Mouse (Mus musculus) CH12.LX (cell line): Measurements from ENCODE around the gene Cdh26. TPM values are rescaled to one million over a fixed set of nuclear protein-coding genes. Genes with fewer than 3 reads are reported as not detected.

ENCODE experiments used
- DNase-seq: peaks from one replicate; pipeline ENCODE4 v3.0.0-alpha.2; 2013; ENCODE audit errors: extremely low read depth
- H3K27ac ChIP-seq: 2 replicates; pipeline ENCODE4 v1.5.1; 2012; ENCODE audit warnings: low read depth, mild to moderate bottlenecking, control low read depth, moderate library complexity; ENCODE audit not compliant: insufficient read depth
- H3K27me3 ChIP-seq: replicated peaks from 2 replicates; pipeline ENCODE3; 2012; ENCODE audit warnings: inconsistent platforms
- H3K36me3 ChIP-seq, 2 experiments: replicated peaks in 1 of 2; 2 replicates each; pipeline versions ENCODE3 to v1.6.1; 2012; ENCODE audit warnings: inconsistent platforms in 1 of 2, low read length in 1 of 2, mild to moderate bottlenecking in 1 of 2, mixed read lengths in 1 of 2, moderate library complexity in 1 of 2; ENCODE audit not compliant: control insufficient read depth in 1 of 2, insufficient read depth in 1 of 2
- H3K4me1 ChIP-seq, 2 experiments: 2 replicates each; pipeline ENCODE4 v1.6.1; 2012; ENCODE audit warnings: inconsistent platforms in 1 of 2, moderate library complexity in 1 of 2; ENCODE audit not compliant: insufficient read depth in 2 of 2, control insufficient read depth in 1 of 2
- H3K4me2 ChIP-seq: 2 replicates; pipeline ENCODE4 v1.6.1; 2012; ENCODE audit warnings: low read depth, mild to moderate bottlenecking, control low read depth; ENCODE audit not compliant: poor library complexity, insufficient read depth, severe bottlenecking
- H3K4me3 ChIP-seq, 3 experiments: fragments of 150-350 bp in 1 of 3; sonication (generic) in 1 of 3; replicated peaks in 1 of 3; 2 replicates each; pipeline versions ENCODE3 to v1.5.1; 2011 to 2012; ENCODE audit warnings: low read depth in 2 of 3, low read length in 2 of 3, mild to moderate bottlenecking in 2 of 3, moderate library complexity in 2 of 3, control low read depth in 1 of 3, improper control_type of control experiment in 1 of 3, inconsistent platforms in 1 of 3, mixed read lengths in 1 of 3; ENCODE audit not compliant: poor library complexity in 1 of 3
- H3K79me2 ChIP-seq: replicated peaks from 2 replicates; pipeline ENCODE4 v1.6.1; 2012; ENCODE audit warnings: mild to moderate bottlenecking, moderate library complexity; ENCODE audit not compliant: control insufficient read depth, poor library complexity, insufficient read depth, severe bottlenecking; ENCODE audit errors: extremely low read depth
- H3K9ac ChIP-seq: 2 replicates; pipeline ENCODE4 v1.6.1; 2012; ENCODE audit warnings: low read depth, mild to moderate bottlenecking, control low read depth, moderate library complexity; ENCODE audit not compliant: insufficient read depth
- H3K9me3 ChIP-seq: replicated peaks from 2 replicates; pipeline ENCODE3; 2012; ENCODE audit warnings: low read length, inconsistent platforms, mixed read lengths
- CHD1 ChIP-seq: IDR thresholded peaks from 2 replicates; pipeline ENCODE4 v1.6.1; 2012; ENCODE audit warnings: low read depth, low read length, improper control_type of control experiment, inconsistent platforms
- CTCF ChIP-seq, 2 experiments: IDR thresholded peaks in 1 of 2; conservative IDR thresholded peaks in 1 of 2; 2 replicates each; pipeline ENCODE4 v1.5.1; 2011 to 2012; ENCODE audit warnings: low read depth in 2 of 2, low read length in 2 of 2, improper control_type of control experiment in 1 of 2, inconsistent platforms in 1 of 2, mild to moderate bottlenecking in 1 of 2, moderate library complexity in 1 of 2
- ELF1 ChIP-seq: IDR thresholded peaks from 2 replicates; pipeline ENCODE4 v1.6.1; 2014; ENCODE audit warnings: low read depth, mild to moderate bottlenecking, inconsistent platforms, low read length, improper control_type of control experiment
- EP300 ChIP-seq: IDR thresholded peaks from 2 replicates; pipeline ENCODE4 v1.6.1; 2011; ENCODE audit warnings: low read length, improper control_type of control experiment
- ETS1 ChIP-seq: conservative IDR thresholded peaks from 2 replicates; pipeline ENCODE4 v1.6.1; 2012; ENCODE audit warnings: low read depth, mild to moderate bottlenecking, inconsistent platforms, low read length, improper control_type of control experiment, moderate library complexity
- GABPA ChIP-seq: IDR thresholded peaks from 2 replicates; pipeline ENCODE4 v1.6.1; 2012; ENCODE audit warnings: low read depth, low read length, improper control_type of control experiment, inconsistent platforms; ENCODE audit not compliant: insufficient replicate concordance
- HCFC1 ChIP-seq: IDR thresholded peaks from 2 replicates; pipeline ENCODE4 v1.6.1; 2012; ENCODE audit warnings: low read depth, mild to moderate bottlenecking, inconsistent platforms, low read length, improper control_type of control experiment
- JUN ChIP-seq: IDR thresholded peaks from 2 replicates; pipeline ENCODE4 v1.6.1; 2011; ENCODE audit warnings: low read depth, mild to moderate bottlenecking, low read length, improper control_type of control experiment, moderate library complexity; ENCODE audit not compliant: insufficient read depth
- JUND ChIP-seq: conservative IDR thresholded peaks from 2 replicates; pipeline ENCODE4 v1.6.1; 2011; ENCODE audit warnings: low read depth, low read length, improper control_type of control experiment
- KAT2A ChIP-seq: IDR thresholded peaks from 2 replicates; pipeline ENCODE4 v1.6.1; 2012; ENCODE audit warnings: low read length, improper control_type of control experiment, inconsistent platforms; ENCODE audit not compliant: insufficient replicate concordance
- MAZ ChIP-seq: IDR thresholded peaks from 2 replicates; pipeline ENCODE4 v1.6.1; 2012; ENCODE audit warnings: low read depth, mild to moderate bottlenecking, inconsistent platforms, low read length, improper control_type of control experiment, moderate library complexity
- MEF2A ChIP-seq: IDR thresholded peaks from 2 replicates; pipeline ENCODE4 v1.6.1; 2014; ENCODE audit warnings: low read depth, mild to moderate bottlenecking, inconsistent platforms, low read length, improper control_type of control experiment, borderline replicate concordance
- NELFE ChIP-seq: IDR thresholded peaks from 2 replicates; pipeline ENCODE4 v1.6.1; 2011; ENCODE audit warnings: low read depth, low read length, improper control_type of control experiment
- NRF1 ChIP-seq: IDR thresholded peaks from 2 replicates; pipeline ENCODE4 v1.6.1; 2014; ENCODE audit warnings: low read depth, mild to moderate bottlenecking, inconsistent platforms, low read length, improper control_type of control experiment, moderate library complexity
- PAX5 ChIP-seq: IDR thresholded peaks from 2 replicates; pipeline ENCODE4 v1.6.1; 2012; ENCODE audit warnings: low read length, inconsistent platforms, mixed read lengths
- POLR2A ChIP-seq: IDR thresholded peaks from 2 replicates; pipeline ENCODE4 v1.6.1; 2011; ENCODE audit warnings: low read depth, mild to moderate bottlenecking, improper control_type of control experiment, low read length
- POLR2AphosphoS2 ChIP-seq: IDR thresholded peaks from 2 replicates; pipeline ENCODE4 v1.6.1; 2011; ENCODE audit warnings: low read depth, low read length, improper control_type of control experiment
- RAD21 ChIP-seq: IDR thresholded peaks from 2 replicates; pipeline ENCODE4 v1.6.1; 2011; ENCODE audit warnings: low read depth, mild to moderate bottlenecking, low read length, improper control_type of control experiment, moderate library complexity
- RCOR1 ChIP-seq: conservative IDR thresholded peaks from 2 replicates; pipeline ENCODE4 v1.6.1; 2012; ENCODE audit warnings: low read depth, mild to moderate bottlenecking, inconsistent platforms, low read length, improper control_type of control experiment
- SIN3A ChIP-seq: IDR thresholded peaks from 2 replicates; pipeline ENCODE4 v1.6.1; 2012; ENCODE audit warnings: low read length, improper control_type of control experiment, inconsistent platforms
- SMC3 ChIP-seq: IDR thresholded peaks from 2 replicates; pipeline ENCODE4 v1.6.1; 2011; ENCODE audit warnings: low read depth, low read length, improper control_type of control experiment
- TBP ChIP-seq: conservative IDR thresholded peaks from 2 replicates; pipeline ENCODE4 v1.6.1; 2011; ENCODE audit warnings: low read depth, low read length, improper control_type of control experiment
- UBTF ChIP-seq: IDR thresholded peaks from 2 replicates; pipeline ENCODE4 v1.6.1; 2012; ENCODE audit warnings: low read depth, mild to moderate bottlenecking, inconsistent platforms, low read length, improper control_type of control experiment, moderate library complexity
- USF1 ChIP-seq: IDR thresholded peaks from 2 replicates; pipeline ENCODE4 v1.6.1; 2014; ENCODE audit warnings: low read depth, mild to moderate bottlenecking, inconsistent platforms, low read length, improper control_type of control experiment
- USF2 ChIP-seq: conservative IDR thresholded peaks from 2 replicates; pipeline ENCODE4 v1.6.1; 2011; ENCODE audit warnings: low read depth, low read length, improper control_type of control experiment
- ZMIZ1 ChIP-seq: IDR thresholded peaks from 2 replicates; pipeline ENCODE4 v1.6.1; 2012; ENCODE audit warnings: low read depth, mild to moderate bottlenecking, inconsistent platforms, low read length, improper control_type of control experiment
- dilution Hi-C: fragments of 300-500 bp; cut with MboI; formaldehyde crosslinking; loops from 2 replicates; pipeline ENCODE4 v1.14.3; 2020; ENCODE audit warnings: low sequenced_read_pairs; ENCODE audit not compliant: extremely low pct_unique_long_range_greater_than_20kb, extremely low pct_ligation_motif_present
- in situ Hi-C: fragments of 300-500 bp; cut with MboI; formaldehyde crosslinking; loops from 3 replicates; pipeline ENCODE4 v1.14.3; 2019; ENCODE audit warnings: low sequenced_read_pairs, low pct_ligation_motif_present, low pct_unique_long_range_greater_than_20kb, mixed read lengths
- polyA plus RNA-seq: library from polyadenylated mRNA; unstranded; fragments of >175 nt; gene quantifications from 2 replicates; pipeline ENCODE4 v1.2.1, GENCODE M21; 2012; ENCODE audit warnings: low read depth; ENCODE audit not compliant: insufficient read length
- total RNA-seq, 2 experiments: library from RNA; depleted of rRNA; stranded (reverse); fragments of 300-350 nt in 1 of 2; fragments of >200 nt in 1 of 2; gene quantifications; 2 replicates each; pipeline ENCODE4 v1.2.3; 2012 to 2014

Cdh26 gene
- total and polyA plus RNA-seq, 3 experiments, result not detected

- H3K4me3 ChIP-seq, result no peak overlapping the region
- no peaks in the 10 kb centered on the region for H3K36me3 ChIP-seq
- no peaks in the 10 kb centered on the region for H3K79me2 ChIP-seq
- no peak for DNase-seq
- dilution Hi-C loops (no loop called here), in situ Hi-C loops (no loop called here)
- no peak overlapping the region for H3K9ac ChIP-seq
- no peak overlapping the region for H3K27ac ChIP-seq
- peaks cover 3% of the 10 kb centered on the region for H3K27me3 ChIP-seq
- TF ChIP-seq TBP, result no peak
- TF ChIP-seq MAZ, result no peak
- no peak for TF ChIP-seq CHD1
- no peak overlapping the region for H3K4me2 ChIP-seq
- H3K4me1 ChIP-seq, result no peaks in the 10 kb centered on the region; a peak in 1 of 4 replicates
- peaks cover 11% of the 10 kb centered on the region for H3K9me3 ChIP-seq
Measured at GRCm38 (mm10) chr2:178502469-178502868, 72.1 kb downstream of the Cdh26 start.

GRCm38 (mm10) chr2:178506056-178506455 lies 75.7 kb downstream of the Cdh26 start:
- H3K27me3 ChIP-seq, result peaks cover 6% of the 10 kb centered on the region
- no peak overlapping the region for H3K4me3 ChIP-seq
- no peak for DNase-seq
- H3K9ac ChIP-seq, result no peak overlapping the region
- no peak overlapping the region for H3K27ac ChIP-seq
- H3K4me1 ChIP-seq, result no peaks in the 10 kb centered on the region; a peak in 1 of 4 replicates
- dilution Hi-C loops (no loop called here), in situ Hi-C loops (no loop called here)
- H3K9me3 ChIP-seq, result peaks cover 2% of the 10 kb centered on the region
- H3K79me2 ChIP-seq, result no peaks in the 10 kb centered on the region
- H3K4me2 ChIP-seq, result no peak overlapping the region
- H3K36me3 ChIP-seq, result no peaks in the 10 kb centered on the region
- no peak for TF ChIP-seq KAT2A

- no peaks in the 10 kb centered on the region for H3K79me2 ChIP-seq
- no peak overlapping the region for H3K4me3 ChIP-seq
- no peaks in the 10 kb centered on the region for H3K36me3 ChIP-seq
- dilution Hi-C loops, result no loop called here
- no peaks in the 10 kb centered on the region; a peak in 1 of 4 replicates for H3K4me1 ChIP-seq
- no peak overlapping the region for H3K27ac ChIP-seq
- in situ Hi-C loops, result no loop called here
- peak; percentile 46 for DNase-seq
- H3K9me3 ChIP-seq, result no peaks in the 10 kb centered on the region
- no peak overlapping the region for H3K9ac ChIP-seq
- no peak overlapping the region for H3K4me2 ChIP-seq
- peaks cover 6% of the 10 kb centered on the region for H3K27me3 ChIP-seq
- no peak for TF ChIP-seq UBTF
- TF ChIP-seq ELF1, result no peak
- TF ChIP-seq NELFE, result no peak
- no peak for TF ChIP-seq ZMIZ1
- TF ChIP-seq HCFC1, result no peak
- no peak for TF ChIP-seq JUND
- TF ChIP-seq USF1, result no peak
- peak; percentile 83 for TF ChIP-seq SMC3
- TF ChIP-seq GABPA, result no peak
- no peak for TF ChIP-seq USF2
- no peak for TF ChIP-seq MAZ
- no peak for TF ChIP-seq KAT2A
- TF ChIP-seq POLR2A, result no peak
- peak; percentile 92 for TF ChIP-seq RAD21
- TF ChIP-seq RCOR1, result no peak
- TF ChIP-seq SIN3A, result no peak
- no peak for TF ChIP-seq POLR2AphosphoS2
- TF ChIP-seq CTCF (conservative IDR thresholded peaks at IDR 0.05 in 1 of 2, IDR thresholded peaks at IDR 0.05 in 1 of 2; ENCODE audit: low read depth in 2 of 2, low read length in 2 of 2), result peak; percentile 84 to 90
- no peak for TF ChIP-seq PAX5
- no peak for TF ChIP-seq ETS1
- no peak for TF ChIP-seq JUN
- TF ChIP-seq CHD1, result no peak
- no peak for TF ChIP-seq NRF1
- TF ChIP-seq MEF2A, result no peak
- TF ChIP-seq EP300, result no peak
Measured at GRCm38 (mm10) chr2:178507379-178508014, 77.2 kb downstream of the Cdh26 start.
